Mouse (Mus musculus) gastrocnemius, postnatal 25 days (tissue): ENCODE measurements around the gene Slc39a8. TPM values are rescaled to one million over a fixed set of nuclear protein-coding genes. Genes with fewer than 3 reads are reported as not detected.

Experiments
- DNase-seq: peaks from one replicate; pipeline ENCODE4 v3.0.0; 2022
- total RNA-seq, 2 experiments: library from RNA; stranded (reverse); gene quantifications; 1 replicate in 1 of 2; 2 replicates in 1 of 2; pipeline ENCODE4 v1.2.3; 2021

Gene Slc39a8
- total RNA-seq, 2 experiments from 2014 or later = 0.59 to 0.88 TPM

- no peak for DNase-seq
These were observed 20.8 kb downstream of the Slc39a8 start for GRCm38 (mm10) chr3:135845860-135846259.

- no peak for DNase-seq
These were observed 26.5 kb downstream of the Slc39a8 start for GRCm38 (mm10) chr3:135851607-135852006.

GRCm38 (mm10) chr3:135853604-135854297 lies 28.7 kb downstream of the Slc39a8 start:
- DNase-seq = no peak

GRCm38 (mm10) chr3:135854298-135854984 lies 29.4 kb downstream of the Slc39a8 start:
- DNase-seq = no peak

GRCm38 (mm10) chr3:135854985-135855340 lies 29.9 kb downstream of the Slc39a8 start:
- no peak for DNase-seq

GRCm38 (mm10) chr3:135856303-135856702 lies 31.2 kb downstream of the Slc39a8 start:
- DNase-seq = no peak

- no peak for DNase-seq
These were observed 32.1 kb downstream of the Slc39a8 start for GRCm38 (mm10) chr3:135857134-135857533.

GRCm38 (mm10) chr3:135859431-135859830 lies 34.4 kb downstream of the Slc39a8 start:
- DNase-seq = no peak

GRCm38 (mm10) chr3:135862804-135863203 lies 37.7 kb downstream of the Slc39a8 start:
- no peak for DNase-seq

- no peak for DNase-seq
These were observed 44.0 kb downstream of the Slc39a8 start for GRCm38 (mm10) chr3:135869041-135869440.

GRCm38 (mm10) chr3:135872325-135872724 lies 47.2 kb downstream of the Slc39a8 start:
- DNase-seq = no peak

GRCm38 (mm10) chr3:135873596-135873995 lies 48.5 kb downstream of the Slc39a8 start:
- DNase-seq = no peak

GRCm38 (mm10) chr3:135878048-135878447 lies 53.0 kb downstream of the Slc39a8 start:
- no peak for DNase-seq

GRCm38 (mm10) chr3:135885927-135886658 lies 61.0 kb downstream of the Slc39a8 start:
- DNase-seq = no peak

GRCm38 (mm10) chr3:135886659-135887027 lies 61.6 kb downstream of the Slc39a8 start:
- no peak for DNase-seq

GRCm38 (mm10) chr3:135887033-135887855 lies 62.2 kb downstream of the Slc39a8 start:
- no peak for DNase-seq

GRCm38 (mm10) chr3:135887856-135888155 lies 62.7 kb downstream of the Slc39a8 start:
- DNase-seq = no peak

- no peak for DNase-seq
These were observed 64.3 kb downstream of the Slc39a8 start for GRCm38 (mm10) chr3:135889401-135889800.

GRCm38 (mm10) chr3:135903366-135903765 lies 78.3 kb downstream of the Slc39a8 start:
- no peak for DNase-seq

- DNase-seq = no peak
These were observed 79.8 kb downstream of the Slc39a8 start for GRCm38 (mm10) chr3:135904881-135905280.

- no peak for DNase-seq
These were observed 80.7 kb downstream of the Slc39a8 start for GRCm38 (mm10) chr3:135905729-135906128.

GRCm38 (mm10) chr3:135907028-135907427 lies 81.9 kb downstream of the Slc39a8 start:
- no peak for DNase-seq

- DNase-seq = no peak
These were observed 90.9 kb downstream of the Slc39a8 start for GRCm38 (mm10) chr3:135915941-135916340.
